Mouse (Mus musculus) urinary bladder, postnatal 14 days (tissue): ENCODE data around the gene Gm29427.
"Not testable (repeated sequence)": the region's sequence is repeated elsewhere in the genome, so short reads cannot be mapped to it uniquely, and the experiment has no call there.

Experiments
- DNase-seq: peaks from one replicate; pipeline ENCODE4 v3.0.0; 2021; ENCODE audit warnings: low spot score

The Gm29427 gene

DNA sequence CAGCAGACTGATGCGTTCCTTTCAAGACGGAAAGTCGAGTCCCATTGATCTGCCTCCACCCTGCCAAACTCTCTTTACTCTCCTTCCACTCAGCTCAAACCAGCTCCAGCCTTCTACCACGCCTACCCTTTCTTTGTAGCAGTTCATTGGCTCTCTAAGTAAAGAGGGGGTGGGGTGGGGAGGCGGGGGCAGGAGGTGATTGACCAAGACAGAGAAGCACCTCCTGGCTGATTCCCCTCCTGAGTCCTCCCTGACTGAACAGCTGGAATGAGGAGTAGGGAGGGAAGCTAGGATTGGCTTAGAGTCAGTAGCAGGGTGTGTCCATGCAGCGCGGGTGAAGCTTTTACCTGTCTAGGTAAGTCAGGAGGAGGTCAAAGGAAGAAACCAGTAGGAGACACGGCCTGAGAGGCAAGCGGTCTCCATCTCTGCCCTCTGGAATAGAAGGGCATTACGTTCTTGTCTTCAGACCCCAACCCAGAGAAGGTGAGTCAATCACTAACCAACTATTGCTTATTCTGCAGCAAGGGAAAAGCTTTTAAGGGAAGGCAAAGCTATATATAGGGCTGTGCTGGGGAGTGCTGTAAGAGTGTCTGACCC is 16.2 kb upstream of the Gm29427 start, which contains the start of gene AA986860:
TSS of gene AA986860 (plus strand) at position 236 of the 597 bp plus-strand sequence.
- DNase-seq, result peak; percentile 41

- DNase-seq, result no peak
Measured at GRCm38 (mm10) chr1:130729153-130729552, 13.6 kb upstream of the Gm29427 start, which contains the start of gene Pfkfb2. Pfkfb2 (minus strand) TSS chr1:130729253.

GRCm38 (mm10) chr1:130728708-130729107 is 13.1 kb upstream of the Gm29427 start:
- no peak for DNase-seq

DNA sequence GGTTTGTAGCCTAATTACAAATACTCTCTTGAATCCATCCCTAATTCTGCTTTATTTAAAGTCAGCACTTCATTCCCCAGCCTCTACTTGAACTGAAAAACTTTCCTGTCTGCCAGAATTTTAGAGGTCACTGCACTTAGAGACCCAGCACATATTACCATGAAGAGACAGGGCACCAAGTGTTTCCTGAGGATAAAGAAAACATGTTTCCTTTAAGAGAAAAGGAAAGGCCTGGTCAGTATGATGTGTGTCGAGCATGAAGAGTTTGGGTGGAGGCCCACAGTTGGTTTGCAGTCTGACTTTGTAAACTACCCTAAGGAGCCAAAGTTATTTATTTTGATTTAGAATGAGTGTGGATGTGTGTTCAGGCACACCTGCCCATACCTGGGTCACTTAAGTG is 12.5 kb upstream of the Gm29427 start:
- no peak for DNase-seq

- no peak for DNase-seq
Measured at GRCm38 (mm10) chr1:130726396-130726795, 10.8 kb upstream of the Gm29427 start.

DNA sequence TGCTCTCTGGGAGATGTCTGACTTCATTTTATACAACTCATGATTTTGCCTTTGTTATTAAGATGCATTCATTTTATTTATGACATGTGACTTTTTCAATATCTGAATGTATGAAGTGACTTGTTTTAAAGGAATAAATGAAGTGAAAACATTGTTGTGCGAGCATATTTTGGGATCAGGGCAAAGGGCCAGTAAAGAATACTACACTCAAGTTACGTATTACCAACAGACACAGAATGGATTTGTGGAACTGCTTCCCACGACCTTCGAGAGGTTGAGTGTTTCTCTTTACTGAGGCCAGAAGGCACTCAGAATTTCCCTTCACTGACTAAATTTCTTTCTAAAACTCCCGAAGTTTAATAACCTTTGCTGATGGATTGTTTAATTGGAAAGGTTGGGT is 8.6 kb upstream of the Gm29427 start:
- DNase-seq, result no peak

- DNase-seq, result peak; percentile 90
Measured at GRCm38 (mm10) chr1:130717291-130717871, 1.8 kb upstream of the Gm29427 start, which contains the start of gene Yod1. Yod1 (plus strand) TSS chr1:130717327.

- DNase-seq, result peak; percentile 32
Measured at GRCm38 (mm10) chr1:130716513-130717290, 1.1 kb upstream of the Gm29427 start.

- no peak for DNase-seq
Measured at GRCm38 (mm10) chr1:130716218-130716512, 566 bp upstream of the Gm29427 start.

DNA sequence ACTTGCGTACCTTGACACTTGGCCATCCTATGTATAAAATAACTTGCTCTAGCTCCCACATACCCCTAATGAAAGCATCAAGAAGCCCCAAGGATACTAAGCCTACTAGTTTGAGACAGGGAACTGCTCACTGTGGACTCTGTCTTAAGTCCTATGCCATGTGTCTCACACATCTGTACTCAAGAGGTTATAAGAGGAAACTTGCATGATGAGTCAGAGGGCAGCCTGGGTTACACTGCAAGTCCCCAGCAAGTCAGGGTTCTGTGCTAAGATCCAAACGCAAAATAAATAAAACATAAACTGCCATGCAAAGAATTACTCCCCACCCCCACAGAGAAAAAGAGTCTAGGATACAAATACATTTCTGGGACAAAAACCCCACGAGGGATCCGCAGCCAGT is 1.6 kb downstream of the Gm29427 start:
- no peak for DNase-seq

DNA sequence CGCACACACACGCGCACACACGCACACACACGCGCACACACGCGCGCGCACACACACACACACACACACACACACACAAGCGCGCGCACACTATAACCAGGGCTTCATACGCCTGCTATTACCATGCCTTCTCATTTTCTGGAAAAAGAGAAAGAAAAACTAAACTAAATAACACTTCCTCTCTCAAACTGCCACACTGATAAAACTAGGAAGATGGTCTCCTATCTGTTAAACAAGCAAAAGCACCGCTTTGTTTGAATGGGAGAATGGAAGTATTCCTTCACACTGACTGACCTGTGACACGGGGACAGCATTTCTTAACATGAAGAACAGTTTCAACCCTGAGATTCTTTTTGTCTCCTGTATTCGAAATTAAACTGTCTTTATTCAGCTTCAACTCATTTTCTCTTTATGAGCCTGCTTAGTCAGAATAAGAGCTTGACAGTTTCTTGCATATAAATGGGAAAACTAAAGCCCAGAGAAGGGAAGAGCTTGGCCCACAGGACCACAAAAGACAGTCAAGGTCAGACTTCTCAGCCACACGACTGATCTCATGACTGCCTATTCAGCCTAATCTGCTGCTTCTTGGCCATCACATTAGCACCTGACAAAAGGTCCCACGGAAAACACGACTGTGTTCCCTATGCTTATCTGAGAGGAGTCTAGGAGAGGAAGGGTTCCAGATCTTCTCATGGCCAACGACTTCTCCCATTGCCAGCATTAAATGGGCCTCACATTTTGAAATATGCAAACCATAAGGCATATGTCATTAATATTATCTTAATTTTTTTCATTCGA is 5.1 kb downstream of the Gm29427 start:
- DNase-seq, result no peak

DNA sequence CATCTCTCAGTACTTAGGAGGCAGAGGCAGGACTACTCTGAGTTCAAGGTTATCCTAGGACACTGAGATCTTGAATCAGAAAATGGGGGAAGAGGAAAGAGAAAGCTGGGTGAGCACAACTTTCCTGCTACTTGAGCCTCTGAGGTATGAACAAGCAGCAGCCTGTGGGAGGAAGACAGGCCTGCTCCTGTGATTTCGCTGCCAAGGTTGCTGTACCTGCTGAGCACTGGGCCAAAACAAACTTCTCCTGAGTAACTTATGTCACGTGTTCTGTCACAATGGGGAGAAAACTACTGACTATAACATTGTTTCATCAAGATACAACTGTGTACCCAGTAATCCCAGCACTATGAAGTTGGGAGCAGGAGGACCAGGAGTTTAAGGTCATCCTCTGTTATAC is 12.0 kb downstream of the Gm29427 start:
- DNase-seq, result peak; percentile 39

GRCm38 (mm10) chr1:130701976-130702375 is 13.6 kb downstream of the Gm29427 start:
- no peak for DNase-seq

GRCm38 (mm10) chr1:130699937-130700633 is 15.5 kb downstream of the Gm29427 start:
- DNase-seq, result no peak

- DNase-seq, result no peak
Measured at GRCm38 (mm10) chr1:130698601-130699000, 17.0 kb downstream of the Gm29427 start.

- DNase-seq, result no peak
Measured at GRCm38 (mm10) chr1:130683905-130684304, 31.7 kb downstream of the Gm29427 start.

DNA sequence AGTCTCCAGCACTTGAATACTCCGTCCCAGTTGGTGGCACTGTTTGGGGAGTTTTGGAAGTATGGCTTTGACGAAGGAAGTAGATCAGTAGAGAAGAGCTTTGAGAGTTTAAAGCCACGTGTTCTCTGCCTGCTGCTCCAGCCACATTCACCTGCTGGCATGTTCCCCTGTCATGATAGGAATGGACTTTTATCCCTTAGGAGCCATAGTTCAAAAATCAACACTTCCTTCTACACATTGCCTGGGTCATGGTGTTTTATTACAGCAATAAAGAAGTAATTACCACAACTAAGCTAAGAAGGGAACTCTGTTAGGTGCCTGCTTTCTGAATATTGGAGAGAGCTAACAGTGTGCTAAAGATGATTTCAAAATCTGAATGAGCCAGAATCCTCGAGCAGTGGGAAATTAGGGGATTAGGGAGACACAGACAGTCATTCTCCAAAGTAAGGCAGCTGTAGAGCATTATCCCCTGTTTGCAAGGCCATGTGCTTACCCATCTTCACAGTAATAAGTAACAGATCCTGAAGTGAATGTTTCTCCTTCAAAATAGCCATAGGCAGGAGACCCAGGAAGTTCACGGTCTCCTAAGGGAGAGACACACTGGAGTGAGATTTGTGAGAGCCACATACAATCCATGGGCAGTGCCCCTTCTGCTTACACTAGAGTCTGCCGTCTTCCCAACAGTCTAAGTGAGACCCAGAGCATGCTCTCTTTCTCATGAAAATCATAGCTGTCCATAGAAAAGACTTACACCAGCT is 33.8 kb downstream of the Gm29427 start:
- DNase-seq, result no peak

- no peak for DNase-seq
Measured at GRCm38 (mm10) chr1:130681075-130681474, 34.5 kb downstream of the Gm29427 start.

DNA sequence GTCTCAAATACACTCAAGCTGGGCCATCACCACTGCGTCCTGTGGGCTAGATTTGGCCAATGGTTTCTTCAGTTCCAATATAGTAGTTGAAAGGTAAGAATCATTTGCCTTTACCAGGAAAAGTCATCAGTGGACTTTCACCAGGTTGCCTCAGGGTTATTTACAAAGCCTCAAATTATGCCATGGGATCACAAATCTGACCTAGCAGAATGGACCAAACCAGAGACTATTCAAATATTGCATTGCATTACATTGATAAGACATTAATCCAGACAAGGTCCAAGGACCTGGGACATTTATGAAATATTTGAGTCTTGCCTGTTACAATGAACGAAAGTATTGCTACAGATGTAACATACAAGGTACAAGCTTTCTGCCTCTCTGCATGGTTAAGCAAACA is 37.0 kb downstream of the Gm29427 start:
- DNase-seq, result no peak

DNA sequence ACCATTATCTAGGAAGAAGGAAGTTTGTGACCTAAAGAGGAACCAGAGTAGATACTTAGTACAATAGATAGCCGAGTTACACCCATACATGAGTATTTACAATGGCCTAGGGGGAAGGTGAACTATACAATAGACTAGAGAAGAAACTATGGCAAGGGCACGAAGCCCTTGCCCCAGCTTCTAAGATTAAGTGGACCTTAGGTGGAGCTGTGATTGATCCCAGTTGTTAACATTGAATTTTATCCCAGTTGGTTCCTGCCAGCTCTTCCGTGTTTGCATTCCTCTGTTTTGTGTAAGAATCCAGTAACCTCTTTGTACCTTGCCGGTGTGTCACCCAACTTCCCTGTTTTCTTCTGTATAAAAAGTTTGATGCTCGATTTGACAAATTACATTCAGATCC is 52.0 kb downstream of the Gm29427 start:
- not testable (repeated sequence) for DNase-seq

- DNase-seq, result no peak
Measured at GRCm38 (mm10) chr1:130661454-130661853, 54.1 kb downstream of the Gm29427 start, which contains the start of gene C4bp. C4bp (minus strand) TSS chr1:130661632.
